Mouse (Mus musculus) adrenal gland, adult 2 months (tissue): Measurements from ENCODE around the gene Brox. TPM values are rescaled to one million over a fixed set of nuclear protein-coding genes. Genes with fewer than 3 reads are reported as not detected.
"Not testable (repeated sequence)": the region's sequence is repeated elsewhere in the genome, so short reads cannot be mapped to it uniquely, and the experiment has no call there.

Experiments
- DNase-seq: peaks from one replicate; pipeline ENCODE4 v3.0.0; 2021
- long read RNA-seq: library from polyadenylated mRNA; stranded (forward); transcript quantifications from one replicate; pipeline ENCODE4 v2.0.0, GENCODE M21; 2021
- polyA plus RNA-seq: library from polyadenylated mRNA; depleted of rRNA; stranded (reverse); fragments of >200 nt; gene quantifications from 2 replicates; pipeline ENCODE4 v1.2.3, GENCODE M21; 2012; rRNA removed
- total RNA-seq, 2 experiments: library from RNA; stranded (reverse); gene quantifications; 2 replicates each; pipeline ENCODE4 v1.2.3; 2021

Gene Brox
- total RNA-seq (10 to 100 TPM; 41.8 to 44.1 TPM), polyA plus RNA-seq (9.2 and 9.8 TPM in 2 replicates)
- long read RNA-seq, transcript Brox-201 (14 exons, 3,430 nt), result major isoform, 36 of 49 reads
- long read RNA-seq, transcript Brox-202 (14 exons, 3,413 nt), result minor isoform, 10 of 49 reads
- long read RNA-seq, partial matches to known transcripts, result 1 of 49 reads
- long read RNA-seq, other reads (novel, unspliced or antisense), result 2 of 49 reads

GRCm38 (mm10) chr1:183296877-183297383 lies at the start of gene Brox:
Gene Brox (minus strand): TSS chr1:183297269.
- DNase-seq, result peak; percentile 98

DNA sequence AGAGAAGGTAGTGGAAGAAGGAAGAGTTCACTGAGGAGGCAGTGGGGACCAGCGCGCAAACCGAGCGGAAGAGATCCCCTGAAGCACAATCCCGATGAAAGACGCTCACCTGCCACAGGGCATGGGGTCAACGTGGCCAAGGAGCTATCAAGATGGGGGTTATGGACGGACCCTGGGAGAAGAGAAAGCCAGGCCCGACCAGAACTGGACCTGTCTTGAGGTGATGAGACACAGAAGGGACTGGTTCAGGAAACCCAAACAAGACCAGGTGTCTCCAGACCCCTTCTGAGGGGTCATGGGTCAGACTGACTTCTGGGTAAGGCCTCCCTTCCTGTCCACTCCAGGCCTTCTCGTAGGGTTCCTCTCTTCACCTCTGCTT lies 48.7 kb upstream of the Brox start:
- DNase-seq, result no peak

GRCm38 (mm10) chr1:183344886-183345816 lies 48.1 kb upstream of the Brox start:
- peak; percentile 93 for DNase-seq

DNA sequence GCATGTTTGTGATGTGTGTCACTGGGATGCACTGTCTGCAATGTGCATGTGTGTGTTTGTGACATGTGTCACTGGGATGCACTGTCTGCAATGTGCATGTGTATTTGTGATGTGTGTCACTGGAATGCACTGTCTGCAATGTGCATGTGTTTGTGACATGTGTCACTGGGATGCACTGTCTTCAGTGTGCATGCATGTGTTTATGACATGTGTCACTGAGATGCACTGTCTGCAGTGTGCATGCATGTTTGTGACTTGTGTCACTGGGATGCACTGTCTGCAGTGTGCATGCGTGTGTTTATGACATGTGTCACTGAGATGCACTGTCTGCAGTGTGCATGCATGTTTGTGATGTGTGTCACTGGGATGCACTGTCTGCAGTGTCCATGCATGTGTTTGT lies 45.8 kb upstream of the Brox start:
- not testable (repeated sequence) for DNase-seq

DNA sequence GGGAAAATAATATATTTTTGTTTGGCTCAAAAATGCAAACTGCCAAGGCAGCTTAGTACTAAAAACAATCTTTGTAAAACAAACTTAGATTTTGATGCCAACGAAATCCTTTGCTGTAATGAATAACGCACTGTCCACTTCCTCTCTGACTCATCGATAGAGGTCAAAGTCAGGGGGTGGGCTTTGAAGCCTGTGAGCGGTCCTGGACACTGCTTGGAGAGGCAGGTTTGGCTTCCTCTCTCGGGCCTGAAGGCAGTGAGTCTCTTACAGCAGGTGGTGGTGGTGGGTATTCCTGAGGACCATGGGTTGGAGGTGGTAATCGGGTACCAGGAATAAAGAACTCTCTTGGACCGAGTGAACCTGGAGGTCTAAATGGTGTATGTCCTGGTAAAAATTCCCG lies 30.1 kb upstream of the Brox start:
- DNase-seq, result peak; percentile 45

- DNase-seq, result no peak
These were observed 27.4 kb upstream of the Brox start for GRCm38 (mm10) chr1:183324433-183324832.

GRCm38 (mm10) chr1:183323923-183324322 lies 26.9 kb upstream of the Brox start:
- no peak for DNase-seq

DNA sequence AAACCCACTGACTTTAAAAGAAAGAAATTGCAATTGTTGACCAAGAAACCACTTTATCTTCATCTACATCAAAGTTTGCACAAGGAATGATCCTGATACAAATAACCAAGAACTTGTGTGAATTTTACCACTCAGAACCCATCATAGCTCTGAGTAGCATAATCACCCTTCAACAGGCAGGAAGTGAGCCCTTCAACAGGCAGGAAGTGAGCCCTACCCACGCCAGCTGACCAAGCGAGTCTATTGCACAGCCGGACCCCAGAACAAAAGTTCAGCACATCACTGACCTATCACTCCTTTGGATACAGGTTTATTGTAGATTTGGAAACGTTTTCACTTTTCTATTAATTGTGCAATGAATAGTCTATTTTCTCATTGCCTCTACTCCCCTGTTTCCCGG lies 25.4 kb upstream of the Brox start:
- DNase-seq, result not testable (repeated sequence)

- DNase-seq, result no peak
These were observed 23.6 kb upstream of the Brox start for GRCm38 (mm10) chr1:183320708-183321107.

DNA sequence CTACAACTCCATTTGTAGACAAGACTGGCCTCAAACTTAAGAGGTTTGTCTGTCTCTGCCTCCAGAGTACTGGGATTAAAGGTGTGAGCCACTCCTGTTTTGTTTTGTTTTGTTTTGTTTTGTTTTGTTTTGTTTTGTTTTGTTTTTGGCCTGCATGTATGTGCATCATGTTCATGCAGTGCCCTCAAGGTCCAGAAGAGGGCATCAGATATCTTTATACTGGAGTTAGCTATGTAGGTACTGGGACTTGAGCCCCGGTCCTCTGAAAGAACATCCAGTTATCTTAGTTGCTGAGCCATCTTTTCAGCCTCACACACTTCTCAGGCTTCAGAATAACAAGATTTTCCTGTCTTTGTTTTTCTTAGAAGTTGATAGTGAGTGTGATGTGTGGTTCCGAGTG lies 18.7 kb upstream of the Brox start:
- DNase-seq, result no peak

DNA sequence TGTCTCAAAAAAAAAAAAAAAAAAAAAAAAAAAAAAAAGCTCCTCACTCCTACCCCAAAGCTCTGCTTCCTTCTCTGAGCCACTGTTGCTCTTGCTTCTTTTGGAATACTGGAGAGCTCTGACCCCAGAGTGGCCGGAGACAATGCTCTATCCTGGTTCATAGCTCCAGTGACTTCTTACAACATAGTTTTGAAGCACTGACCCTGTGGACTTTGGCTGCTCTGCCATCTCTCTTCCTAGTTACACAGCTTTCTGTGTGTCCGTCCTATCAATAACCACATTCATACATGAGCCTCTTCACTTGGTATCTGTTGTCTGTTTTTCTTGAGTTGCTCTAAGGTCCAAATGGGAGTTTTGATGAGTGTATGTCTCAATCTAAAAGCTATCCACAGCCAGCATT lies 15.0 kb upstream of the Brox start:
- no peak for DNase-seq

GRCm38 (mm10) chr1:183309601-183310000 lies 12.5 kb upstream of the Brox start:
- DNase-seq, result not testable (repeated sequence)

DNA sequence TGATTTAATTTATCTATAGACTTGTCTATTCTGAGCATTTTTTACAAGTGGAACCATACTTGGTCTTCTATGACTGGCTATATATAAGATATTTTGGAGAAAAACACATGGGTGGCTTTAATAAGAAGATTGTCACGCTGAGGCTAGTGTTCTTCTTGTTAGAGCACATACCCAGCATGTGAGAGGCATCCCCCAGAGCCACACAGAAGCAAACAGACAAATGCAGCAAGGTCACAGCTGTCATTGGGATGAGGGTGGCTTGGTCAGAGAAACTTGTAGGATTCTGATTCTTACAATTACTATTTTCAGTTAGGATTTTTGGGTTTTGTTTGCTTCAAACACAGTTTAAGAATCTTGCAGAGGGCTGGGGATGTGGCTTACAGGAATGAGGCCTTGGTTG lies 11.4 kb upstream of the Brox start:
- DNase-seq, result no peak

- no peak for DNase-seq
These were observed 10.5 kb upstream of the Brox start for GRCm38 (mm10) chr1:183307555-183307954.

- peak; percentile 89 for DNase-seq
These were observed 2.1 kb upstream of the Brox start for GRCm38 (mm10) chr1:183299161-183299560.

GRCm38 (mm10) chr1:183297886-183298489 lies 919 bp upstream of the Brox start:
- peak; percentile 52 for DNase-seq

GRCm38 (mm10) chr1:183297473-183297885 lies 410 bp upstream of the Brox start:
- DNase-seq, result no peak

- no peak for DNase-seq
These were observed 604 bp downstream of the Brox start, which contains the start of gene Aida for GRCm38 (mm10) chr1:183296465-183296864. Gene Aida (plus strand): TSS chr1:183296590.

GRCm38 (mm10) chr1:183289576-183289975 lies 7.5 kb downstream of the Brox start:
- DNase-seq, result no peak

- DNase-seq, result no peak
These were observed 8.7 kb downstream of the Brox start for GRCm38 (mm10) chr1:183288351-183288750.

DNA sequence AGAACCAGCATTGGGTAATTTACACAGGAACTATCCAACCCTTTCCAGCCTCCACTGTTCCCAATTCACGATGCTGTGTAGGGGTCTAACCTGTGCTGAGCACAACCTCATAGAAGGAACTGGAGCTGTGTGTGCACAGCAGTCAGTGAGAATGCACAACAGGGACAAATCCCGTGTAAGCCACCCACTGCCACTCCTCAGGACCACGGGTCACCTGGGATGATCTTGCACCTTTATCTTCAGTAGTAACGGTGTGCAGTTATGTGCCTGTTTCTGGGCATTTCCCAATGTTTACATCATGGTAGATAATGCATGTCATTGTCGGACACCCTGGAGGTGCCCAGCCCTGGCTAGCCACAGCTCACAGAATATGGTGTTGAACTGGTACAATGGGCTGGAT lies 21.3 kb downstream of the Brox start:
- DNase-seq, result no peak

GRCm38 (mm10) chr1:183274385-183274784 lies 22.7 kb downstream of the Brox start:
- no peak for DNase-seq
